Mouse (Mus musculus) forelimb bud, embryonic 11.5 days (tissue): ENCODE data around the gene Calhm3.
"Not testable (repeated sequence)": the region's sequence is repeated elsewhere in the genome, so short reads cannot be mapped to it uniquely, and the experiment has no call there.

ENCODE experiments used
- DNase-seq: peaks from one replicate; pipeline ENCODE4 v3.0.0-alpha.2; 2012; ENCODE audit warnings: low read depth, low spot score

Calhm3 gene

DNA sequence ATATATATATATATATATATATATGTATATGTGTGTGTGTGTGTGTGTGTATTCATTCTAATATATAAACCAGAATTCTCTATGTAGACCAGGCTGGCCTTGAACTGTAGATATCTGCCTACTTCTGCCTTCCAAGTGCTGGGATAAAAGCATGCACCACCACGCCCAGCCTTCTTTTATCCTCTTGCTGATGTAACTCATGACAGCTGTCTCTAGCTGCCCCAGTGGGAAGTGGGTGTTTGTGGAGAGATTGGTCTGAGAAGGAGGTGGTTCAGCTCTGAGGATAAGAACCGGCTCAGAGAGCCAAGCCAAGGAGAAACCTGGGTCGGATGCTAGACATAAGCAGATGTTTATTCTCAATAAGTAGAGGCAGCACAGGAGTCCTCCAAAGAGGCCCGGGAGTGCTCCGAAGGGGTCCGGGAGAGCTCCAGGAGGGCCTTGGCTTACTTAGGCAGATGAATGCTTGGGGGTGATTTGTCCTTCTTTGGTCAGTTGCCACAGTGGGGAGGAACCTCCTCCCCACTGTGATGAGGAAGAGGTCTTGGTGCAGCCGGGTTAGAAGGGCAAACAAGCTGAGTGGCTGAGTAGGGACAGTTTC lies 10.2 kb upstream of the Calhm3 start:
- no peak for DNase-seq

- no peak for DNase-seq
Measured at GRCm38 (mm10) chr19:47166758-47167157, 9.2 kb upstream of the Calhm3 start.

- no peak for DNase-seq
Measured at GRCm38 (mm10) chr19:47163176-47163744, 5.7 kb upstream of the Calhm3 start.

DNA sequence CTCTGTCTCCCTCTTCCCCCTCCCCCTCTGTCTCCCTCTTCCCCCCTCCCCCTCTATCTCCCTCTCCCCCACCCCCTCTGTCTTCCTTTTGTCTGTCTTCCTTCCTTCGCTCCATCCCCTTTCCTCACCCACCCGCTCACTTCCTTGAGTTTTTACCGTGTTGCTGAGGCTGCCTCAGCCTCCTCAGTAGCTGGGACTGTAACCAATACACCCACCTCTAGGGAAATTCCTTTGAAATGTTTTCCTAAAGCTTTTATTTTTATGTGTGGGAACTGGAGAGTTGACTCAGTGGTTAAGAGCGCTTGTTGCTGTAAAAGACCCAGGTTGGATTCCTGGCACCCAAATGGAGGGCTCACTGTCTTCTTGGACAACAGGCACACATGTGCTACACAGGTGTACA lies 4.1 kb upstream of the Calhm3 start:
- DNase-seq = no peak

DNA sequence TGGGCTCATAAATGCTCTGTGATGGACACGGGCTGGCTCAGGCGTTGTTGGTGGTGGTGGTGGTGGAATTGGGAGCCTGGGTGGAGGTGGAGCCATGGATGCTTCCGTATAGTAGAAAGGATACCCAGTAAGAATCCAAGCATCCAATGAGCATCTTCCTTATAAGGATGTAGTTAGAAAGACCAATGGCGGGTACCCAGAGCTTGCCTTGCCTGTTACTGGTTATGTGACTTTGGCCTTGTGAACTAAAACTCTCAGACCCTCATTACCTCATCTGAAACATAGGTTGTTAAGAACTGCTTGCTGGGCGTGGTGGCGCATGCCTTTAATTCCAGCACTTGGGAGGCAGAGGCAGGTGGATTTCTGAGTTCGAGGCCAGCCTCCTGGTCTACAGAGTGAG lies 3.8 kb downstream of the Calhm3 start:
- DNase-seq = no peak

DNA sequence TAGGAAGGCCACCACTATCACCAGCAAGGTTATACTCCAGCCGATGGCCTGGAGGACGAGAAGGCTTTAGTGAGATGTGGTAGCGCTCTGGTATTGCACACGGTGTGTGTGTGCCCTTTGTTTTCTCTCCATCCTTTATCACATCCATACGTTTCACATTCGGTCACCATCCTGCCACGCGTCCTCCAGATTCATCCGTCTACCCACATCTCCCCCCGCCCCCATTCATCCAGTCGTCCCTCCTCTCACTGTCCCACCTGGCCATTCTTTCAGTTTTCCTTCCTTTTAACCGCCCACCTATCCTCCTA lies 5.5 kb downstream of the Calhm3 start:
- DNase-seq = no peak

- no peak for DNase-seq
Measured at GRCm38 (mm10) chr19:47151332-47152061, 6.1 kb downstream of the Calhm3 start.

GRCm38 (mm10) chr19:47149854-47150253 lies 7.7 kb downstream of the Calhm3 start:
- peak; percentile 49 for DNase-seq

DNA sequence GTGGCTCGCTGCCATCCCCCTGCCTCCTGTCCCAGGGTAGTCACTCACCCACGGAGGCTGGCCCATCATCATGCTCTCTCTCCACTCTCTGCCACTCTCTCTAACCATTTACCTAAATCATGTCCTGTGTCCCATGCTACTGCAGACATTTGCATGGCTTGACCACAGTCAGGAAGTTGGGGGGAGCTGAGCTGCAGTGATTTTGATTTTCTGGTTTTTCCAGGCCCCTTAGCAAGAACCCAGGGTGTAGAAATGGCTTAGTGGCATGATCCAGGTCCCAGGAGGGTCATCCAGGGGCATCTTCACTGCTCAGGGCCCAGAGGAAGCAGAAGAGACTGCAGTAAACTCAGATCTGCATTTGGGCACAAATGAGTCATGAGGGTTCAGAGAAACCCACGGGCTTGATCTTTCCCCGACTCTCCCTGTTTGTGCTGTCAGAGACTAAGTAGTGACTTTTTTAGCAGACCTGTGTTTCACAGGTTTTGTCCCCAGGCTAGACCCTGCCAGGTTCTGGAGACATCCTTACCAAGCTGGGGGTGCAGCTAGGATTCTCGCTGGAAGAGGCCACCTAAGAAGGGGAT lies 9.2 kb downstream of the Calhm3 start:
- DNase-seq = no peak

DNA sequence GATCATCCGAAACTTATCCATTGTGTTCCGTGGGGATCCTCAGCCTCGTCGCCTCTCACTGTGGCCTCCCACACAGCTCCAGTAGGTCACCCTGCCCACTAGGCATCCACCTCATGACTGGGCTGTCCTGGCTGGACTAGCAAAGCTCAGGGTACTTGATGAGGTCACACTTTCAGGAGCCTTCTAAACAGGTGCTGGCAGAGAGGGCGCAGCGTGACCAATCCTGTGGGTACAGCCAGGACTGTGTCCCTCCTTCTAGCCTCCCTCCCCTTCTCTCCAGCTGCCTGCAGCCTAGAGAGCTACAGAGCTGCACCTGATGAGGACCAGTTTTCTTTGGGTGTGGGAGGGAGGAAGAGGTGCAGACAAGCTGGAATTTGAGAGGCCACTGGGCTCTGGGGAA lies 13.4 kb downstream of the Calhm3 start, which contains the start of gene Calhm1:
Calhm1 (minus strand) TSS at position 101 of the 400 bp plus-strand sequence.
- no peak for DNase-seq

DNA sequence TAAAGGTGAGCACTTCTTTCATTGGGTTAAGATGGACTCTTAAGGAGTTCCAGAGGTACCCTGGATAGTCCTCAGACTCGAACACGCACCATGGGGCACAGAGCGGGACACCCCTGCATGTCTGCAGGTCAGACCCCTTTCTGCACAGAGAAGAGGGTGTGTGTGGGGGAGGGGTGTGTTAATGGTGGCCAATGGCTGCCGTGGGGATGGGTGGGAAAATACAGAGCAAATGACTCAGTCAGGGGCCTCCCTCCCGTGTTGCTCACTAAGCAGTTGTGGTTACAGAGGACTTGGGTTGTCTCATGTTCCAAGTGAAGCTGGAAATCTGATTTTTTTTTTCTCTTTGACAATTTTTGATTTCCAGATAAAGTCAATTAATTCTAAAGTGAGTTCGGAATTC lies 15.1 kb downstream of the Calhm3 start:
- no peak for DNase-seq

DNA sequence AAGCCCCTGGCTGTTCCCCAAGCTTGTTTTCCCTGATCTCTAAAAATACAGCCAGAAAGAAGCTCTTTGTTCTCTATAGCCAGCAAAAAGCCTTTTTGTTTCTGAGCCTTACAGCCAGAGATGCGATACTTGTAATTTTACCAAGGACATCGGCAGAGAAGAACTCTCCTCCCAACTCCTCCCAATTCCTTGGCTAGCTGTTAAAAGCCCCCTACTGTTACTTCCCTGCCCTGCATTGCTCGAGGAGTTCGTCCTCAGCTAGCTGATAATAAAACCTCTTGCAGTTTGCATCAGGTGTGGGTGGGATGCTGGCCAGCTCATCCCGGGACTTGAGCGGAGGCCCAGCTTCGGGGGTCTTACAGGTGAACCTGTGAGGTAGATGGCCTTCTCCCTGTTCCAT lies 18.0 kb downstream of the Calhm3 start:
- not testable (repeated sequence) for DNase-seq

GRCm38 (mm10) chr19:47137771-47138421 lies 19.7 kb downstream of the Calhm3 start, which contains the start of gene Calhm2:
Gene Calhm2 (minus strand): TSS chr19:47138294.
- DNase-seq = no peak

GRCm38 (mm10) chr19:47137051-47137581 lies 20.4 kb downstream of the Calhm3 start:
- no peak for DNase-seq

- no peak for DNase-seq
Measured at GRCm38 (mm10) chr19:47136170-47136569, 21.4 kb downstream of the Calhm3 start.

DNA sequence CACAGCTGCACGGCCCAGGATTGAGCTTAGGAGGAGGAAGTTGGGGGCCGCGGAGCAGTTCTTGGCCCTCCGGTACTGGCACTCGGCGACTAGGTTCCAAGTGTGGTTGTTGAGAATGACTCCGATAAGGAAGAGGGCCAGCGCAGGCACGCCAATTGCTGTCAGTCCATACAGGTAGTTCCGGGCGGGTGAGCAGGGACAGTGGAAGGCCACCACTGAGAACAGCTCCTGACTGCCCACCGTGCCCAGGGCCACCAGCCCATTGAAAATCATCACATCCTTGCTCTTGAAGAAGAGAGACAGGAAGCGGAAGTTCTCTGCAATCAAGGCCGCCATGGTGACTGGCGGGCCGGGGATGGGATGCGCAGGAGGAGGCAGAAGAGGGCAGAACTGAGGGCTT lies 22.0 kb downstream of the Calhm3 start:
- DNase-seq = no peak

- DNase-seq = no peak
Measured at GRCm38 (mm10) chr19:47133161-47133560, 24.4 kb downstream of the Calhm3 start.

DNA sequence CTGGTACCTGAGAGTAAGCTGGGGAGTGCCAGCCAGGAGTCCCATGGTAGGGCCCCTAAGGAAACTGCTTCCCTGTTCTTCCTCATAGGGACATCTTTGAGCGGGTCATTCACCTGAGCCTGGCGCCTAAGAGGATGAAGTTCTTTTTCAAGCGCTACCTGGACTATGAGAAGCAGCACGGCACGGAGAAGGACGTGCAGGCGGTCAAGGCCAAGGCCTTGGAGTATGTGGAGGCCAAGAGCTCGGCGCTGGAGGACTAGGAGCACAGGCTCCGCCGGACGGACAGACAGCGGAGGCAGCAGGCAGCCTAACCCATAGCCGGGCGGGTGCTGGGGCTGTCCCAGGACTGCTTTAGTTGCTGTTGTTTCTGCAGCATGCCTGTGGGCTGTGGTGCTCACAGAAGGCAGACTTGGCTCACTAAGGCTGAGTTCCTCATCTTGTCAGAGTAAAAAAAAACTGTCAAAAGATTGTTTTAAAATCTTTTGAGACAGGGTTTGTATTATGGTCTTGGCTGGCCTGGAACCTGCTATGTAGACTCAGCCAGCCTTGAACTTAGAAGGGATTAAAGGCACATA lies 26.9 kb downstream of the Calhm3 start:
- no peak for DNase-seq

GRCm38 (mm10) chr19:47128835-47129234 lies 28.7 kb downstream of the Calhm3 start:
- no peak for DNase-seq

DNA sequence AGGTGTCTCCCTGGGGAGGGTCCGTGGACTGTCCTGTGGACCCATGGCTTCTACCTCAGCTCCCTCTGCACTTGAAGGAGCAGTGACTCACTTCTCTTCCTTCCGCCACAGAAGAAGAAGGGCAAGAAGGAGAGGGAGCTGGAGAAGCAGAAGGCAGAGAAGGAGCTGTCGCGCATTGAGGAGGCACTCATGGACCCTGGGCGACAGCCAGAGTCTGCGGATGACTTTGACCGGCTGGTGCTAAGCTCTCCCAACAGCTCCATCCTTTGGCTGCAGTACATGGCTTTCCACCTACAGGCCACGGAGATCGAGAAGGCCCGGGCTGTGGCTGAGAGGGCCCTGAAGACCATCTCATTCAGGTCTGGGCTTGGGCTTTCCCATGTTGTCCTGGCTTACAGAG lies 29.4 kb downstream of the Calhm3 start:
- DNase-seq = no peak

GRCm38 (mm10) chr19:47122802-47123201 lies 34.8 kb downstream of the Calhm3 start:
- peak; percentile 26 for DNase-seq

DNA sequence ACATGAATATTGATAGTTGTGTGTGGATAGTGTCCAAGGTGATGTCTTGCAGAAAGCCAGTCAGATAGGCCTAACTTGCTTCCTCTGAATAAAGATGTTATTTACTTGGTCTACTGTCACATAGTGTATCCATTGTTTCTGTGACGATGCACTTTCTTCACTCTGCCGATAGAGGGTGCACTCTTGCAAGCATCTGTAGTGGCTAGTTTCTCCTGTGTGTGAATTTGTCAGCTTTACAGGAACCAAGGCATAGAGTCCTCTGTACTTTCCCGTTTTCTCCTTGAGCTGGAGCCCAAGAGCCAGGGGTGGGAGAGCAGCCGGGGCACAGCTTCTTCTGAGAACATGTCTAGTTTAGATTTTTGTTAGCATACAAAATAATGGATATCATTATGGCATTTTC lies 36.5 kb downstream of the Calhm3 start:
- DNase-seq = peak; percentile 33
